Mouse (Mus musculus) stomach, embryonic 16.5 days (tissue): Measurements from ENCODE around the gene Cwc22. TPM values are rescaled to one million over a fixed set of nuclear protein-coding genes. Genes with fewer than 3 reads are reported as not detected.

ENCODE experiments used
- ATAC-seq: fragments of 200-750 bp; cut with Nextera tagmentation; 2 replicates; pipeline ENCODE4 v1.8.0; 2017; ENCODE audit warnings: moderate number of reproducible peaks, moderate TSS enrichment; ENCODE audit not compliant: insufficient read depth, low FRiP score
- H3K27ac ChIP-seq: fragments of 300-500 bp; sonication (generic); 2 replicates; pipeline ENCODE4 v1.5.1; 2014; ENCODE audit warnings: low read length
- H3K27me3 ChIP-seq: fragments of 300-500 bp; sonication (generic); 2 replicates; pipeline ENCODE4 v1.6.1; 2014; ENCODE audit warnings: low read length, control low read depth, mixed read lengths; ENCODE audit not compliant: control insufficient read depth, insufficient read depth
- H3K36me3 ChIP-seq: fragments of 300-500 bp; sonication (generic); 2 replicates; pipeline ENCODE4 v1.6.1; 2014; ENCODE audit warnings: low read length; ENCODE audit not compliant: control insufficient read depth, insufficient read depth
- H3K4me1 ChIP-seq: fragments of 300-500 bp; sonication (generic); 2 replicates; pipeline ENCODE4 v1.6.1; 2014; ENCODE audit warnings: low read length, control low read depth, mixed read lengths; ENCODE audit not compliant: control insufficient read depth, insufficient read depth
- H3K4me2 ChIP-seq: fragments of 300-500 bp; sonication (generic); 2 replicates; pipeline ENCODE4 v1.6.1; 2014; ENCODE audit warnings: low read depth, low read length, mixed read lengths
- H3K4me3 ChIP-seq: fragments of 300-500 bp; sonication (generic); replicated peaks from 2 replicates; pipeline ENCODE4 v1.5.1; 2014; ENCODE audit warnings: mild to moderate bottlenecking, low read length
- H3K9ac ChIP-seq: fragments of 300-500 bp; sonication (generic); 2 replicates; pipeline ENCODE4 v1.6.1; 2014; ENCODE audit warnings: low read length
- H3K9me3 ChIP-seq: fragments of 300-500 bp; sonication (generic); replicated peaks from 2 replicates; pipeline ENCODE4 v1.6.1; 2016; ENCODE audit warnings: low read length, control low read depth; ENCODE audit not compliant: control insufficient read depth
- WGBS: fragments of 180-500 bp; shearing (Covaris S2); extraction: QIAGEN DNeasy Blood & Tissue Kit; methylation state at CpG from one replicate; pipeline ENCODE4 v1.1.7; 2014; 5-methylcytosine and 5-hydroxymethylcytosine counted together
- polyA plus RNA-seq: library from polyadenylated mRNA; unstranded; fragments of >200 nt; fragmentation: Nextera tagmentation; extraction: Ambion mirVana; gene quantifications from 2 replicates; pipeline ENCODE4 v1.2.1, GENCODE M21; 2015

Cwc22 gene
- polyA plus RNA-seq: 27.4 and 32.3 TPM in 2 replicates

DNA sequence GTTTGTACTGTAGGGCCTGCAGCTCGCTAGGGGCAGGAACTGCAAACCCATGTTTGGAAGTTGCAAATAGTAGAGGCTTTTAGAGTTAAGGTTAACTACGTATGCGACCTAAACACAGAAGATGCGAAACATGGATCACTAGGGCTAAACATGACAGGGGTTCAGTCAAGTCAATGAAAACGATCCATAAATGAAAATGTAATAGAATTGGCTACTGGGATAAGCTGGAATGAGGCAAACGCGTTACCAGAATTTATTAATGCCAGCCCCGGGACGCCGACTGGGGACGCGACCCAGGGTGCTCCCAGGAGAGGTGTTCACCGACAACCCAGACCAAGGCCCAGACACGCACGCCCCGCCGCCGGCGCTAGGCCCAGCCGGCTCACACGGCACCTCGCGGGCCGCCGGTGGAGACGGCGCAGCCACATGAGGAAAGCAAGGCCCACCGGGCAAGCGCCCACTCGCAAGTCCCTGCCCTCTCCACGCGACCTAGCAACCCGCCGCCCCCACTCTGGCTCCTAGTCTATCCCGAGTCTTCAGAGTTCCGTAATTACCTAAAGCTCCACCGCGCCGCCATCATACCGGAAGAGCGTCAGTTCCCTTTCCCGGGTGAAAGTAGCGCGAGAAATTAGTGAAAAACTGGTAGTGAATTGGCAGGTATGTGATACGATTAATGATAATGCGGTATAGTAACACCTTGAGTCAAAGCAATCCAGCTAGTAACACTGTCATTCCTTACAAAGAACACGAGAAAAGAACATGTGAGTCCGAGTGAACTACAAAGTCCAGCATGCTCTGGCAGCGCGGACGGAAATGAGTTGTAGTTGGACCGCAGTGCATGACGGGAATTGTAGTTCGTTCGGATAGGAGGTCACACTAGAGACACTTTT lies at the start of gene Cwc22:
Gene Cwc22, minus strand, starts transcription at position 780 of the 890 bp plus-strand sequence.
- Histone ChIP-seq H3K27ac (peak within 1 kb of the TSS; percentile 60; the same call in 1 of the 2 replicates), H3K36me3 (no peaks in the 10 kb centered on the region), H3K4me1 (peaks cover 4% of the 10 kb centered on the region; the same call in 1 of the 2 replicates), H3K9ac (peak within 1 kb of the TSS; percentile 87), H3K4me2 (peak within 1 kb of the TSS; percentile 73), H3K9me3 (no peaks in the 10 kb centered on the region), H3K27me3 (no peaks in the 10 kb centered on the region), H3K4me3 (peak within 1 kb of the TSS; percentile 73)
- WGBS: under 1% methylated on average over 55 of the region's 55 CpGs
- peak; percentile 92 for ATAC-seq

GRCm38 (mm10) chr2:77993727-77994401 lies 47.7 kb upstream of the Cwc22 start:
- Histone ChIP-seq H3K27me3 (no peaks in the 10 kb centered on the region), H3K4me2 (no peak overlapping the region), H3K4me3 (no peak overlapping the region), H3K27ac (no peak overlapping the region), H3K36me3 (no peaks in the 10 kb centered on the region), H3K9ac (no peak overlapping the region), H3K9me3 (no peaks in the 10 kb centered on the region), H3K4me1 (no peaks in the 10 kb centered on the region)
- WGBS: 59% methylated on average over 4 of the region's 4 CpGs
- ATAC-seq: no peak

GRCm38 (mm10) chr2:77992951-77993604 lies 46.9 kb upstream of the Cwc22 start:
- no peak for ATAC-seq
- WGBS: 60% methylated on average over 3 of the region's 3 CpGs

DNA sequence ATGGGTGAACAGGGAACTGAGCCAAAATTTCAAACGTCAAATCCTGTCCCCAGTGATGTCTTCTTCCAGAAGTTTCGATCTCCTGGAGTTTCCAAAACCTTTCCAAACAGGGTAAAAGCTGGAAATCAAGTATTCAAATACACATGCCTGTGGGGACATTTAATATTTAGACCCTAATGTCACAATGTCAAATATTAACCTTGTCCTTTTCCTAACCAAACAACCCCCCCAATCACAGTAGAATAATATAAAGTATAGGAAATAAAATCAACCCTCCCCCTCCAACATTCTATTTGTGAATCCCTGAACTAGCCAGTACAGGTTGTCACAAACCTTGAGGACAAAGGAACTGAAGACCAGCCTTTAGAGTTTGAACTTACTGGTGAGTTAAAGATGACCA lies 44.6 kb upstream of the Cwc22 start:
- H3K27me3 ChIP-seq: no peaks in the 10 kb centered on the region
- no peak for ATAC-seq
- H3K4me2 ChIP-seq: no peak overlapping the region
- H3K4me1 ChIP-seq: no peaks in the 10 kb centered on the region
- no peak overlapping the region for H3K27ac ChIP-seq
- H3K9ac ChIP-seq: no peak overlapping the region
- H3K9me3 ChIP-seq: no peaks in the 10 kb centered on the region
- H3K4me3 ChIP-seq: no peak overlapping the region
- no peaks in the 10 kb centered on the region for H3K36me3 ChIP-seq
- WGBS: 58% methylated on average over 2 of the region's 2 CpGs

More at GRCm38 (mm10) chr2:77992951-77993604, 46.9 kb upstream of the Cwc22 start:
- H3K9me3 ChIP-seq: no peaks in the 10 kb centered on the region
- H3K4me3 ChIP-seq: no peak overlapping the region
- H3K36me3 ChIP-seq: no peaks in the 10 kb centered on the region
- H3K9ac ChIP-seq: no peak overlapping the region
- H3K4me2 ChIP-seq: no peak overlapping the region
- H3K4me1 ChIP-seq: no peaks in the 10 kb centered on the region
- H3K27ac ChIP-seq: no peak overlapping the region
- H3K27me3 ChIP-seq: no peaks in the 10 kb centered on the region

DNA sequence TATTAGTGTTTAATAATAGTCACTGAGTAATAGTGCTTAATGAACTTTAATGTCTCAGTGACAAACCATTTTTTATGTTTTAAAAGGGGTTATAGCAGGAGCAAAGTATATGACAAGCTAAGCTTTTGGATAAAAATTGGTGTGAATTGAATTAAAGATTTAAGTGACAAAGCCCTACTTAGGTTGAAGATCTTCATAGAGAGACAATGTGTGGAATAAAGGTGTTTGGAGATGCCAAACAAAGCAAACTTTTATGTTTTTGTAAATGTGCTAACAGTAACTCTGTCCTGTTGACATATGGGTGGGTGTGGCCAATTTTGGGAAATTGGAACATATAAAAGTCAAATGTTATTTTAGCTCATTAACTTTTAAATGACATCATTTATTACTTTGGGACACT lies 43.9 kb upstream of the Cwc22 start:
- Histone ChIP-seq H3K36me3 (no peaks in the 10 kb centered on the region), H3K4me3 (no peak overlapping the region), H3K9me3 (no peaks in the 10 kb centered on the region), H3K4me2 (no peak overlapping the region), H3K27ac (no peak overlapping the region), H3K9ac (no peak overlapping the region), H3K27me3 (no peaks in the 10 kb centered on the region), H3K4me1 (no peaks in the 10 kb centered on the region)
- no peak for ATAC-seq

DNA sequence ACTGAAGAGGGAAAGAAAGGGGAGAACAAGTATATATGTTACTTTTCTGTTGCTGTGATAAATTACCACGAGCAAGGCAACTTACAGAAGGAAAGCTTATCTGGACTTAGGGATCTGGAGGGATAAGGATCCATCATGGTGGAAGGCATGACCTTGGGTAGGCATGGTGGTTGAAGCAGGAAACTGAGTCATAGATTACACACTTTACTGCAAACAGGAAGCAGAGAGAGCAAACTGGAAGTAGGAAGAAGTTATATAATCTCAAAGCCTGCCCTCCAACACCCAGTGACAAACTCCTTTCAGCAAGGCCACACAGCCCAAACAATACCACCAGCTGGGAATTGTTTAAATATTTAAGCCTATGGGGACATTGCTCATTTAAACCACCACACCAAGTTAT lies 43.2 kb upstream of the Cwc22 start:
- H3K4me3 ChIP-seq: no peak overlapping the region
- no peak overlapping the region for H3K27ac ChIP-seq
- ATAC-seq: no peak
- no peaks in the 10 kb centered on the region for H3K27me3 ChIP-seq
- 51% methylated on average over 1 of the region's 1 CpGs for WGBS
- no peak overlapping the region for H3K9ac ChIP-seq
- H3K36me3 ChIP-seq: no peaks in the 10 kb centered on the region
- H3K4me2 ChIP-seq: no peak overlapping the region
- no peaks in the 10 kb centered on the region for H3K4me1 ChIP-seq
- H3K9me3 ChIP-seq: no peaks in the 10 kb centered on the region

- WGBS: 63% methylated on average over 2 of the region's 2 CpGs
- ATAC-seq: no peak
Measured at GRCm38 (mm10) chr2:77985991-77986730, 40.0 kb upstream of the Cwc22 start.

GRCm38 (mm10) chr2:77984209-77984608 lies 38.0 kb upstream of the Cwc22 start:
- no peaks in the 10 kb centered on the region; the same call in 1 of the 2 replicates for H3K9me3 ChIP-seq
- no peak overlapping the region for H3K27ac ChIP-seq
- no peak overlapping the region for H3K4me3 ChIP-seq
- no peak overlapping the region for H3K4me2 ChIP-seq
- no peaks in the 10 kb centered on the region for H3K27me3 ChIP-seq
- ATAC-seq: no peak
- 77% methylated on average over 4 of the region's 4 CpGs for WGBS
- H3K36me3 ChIP-seq: no peaks in the 10 kb centered on the region
- no peaks in the 10 kb centered on the region for H3K4me1 ChIP-seq
- no peak overlapping the region for H3K9ac ChIP-seq

More at GRCm38 (mm10) chr2:77985991-77986730, 40.0 kb upstream of the Cwc22 start:
- H3K36me3 ChIP-seq: no peaks in the 10 kb centered on the region
- no peak overlapping the region for H3K4me3 ChIP-seq
- H3K27me3 ChIP-seq: no peaks in the 10 kb centered on the region
- no peak overlapping the region for H3K9ac ChIP-seq
- H3K4me2 ChIP-seq: no peak overlapping the region
- H3K27ac ChIP-seq: no peak overlapping the region
- no peaks in the 10 kb centered on the region for H3K4me1 ChIP-seq
- no peaks in the 10 kb centered on the region; the same call in 1 of the 2 replicates for H3K9me3 ChIP-seq
